Mouse (Mus musculus) B cell, adult 2 months (primary cell): ENCODE data around the gene Gcnt1.

Experiments used
- DNase-seq, 2 experiments: peaks; one replicate each; pipeline ENCODE4 v3.0.0; 2022

The Gcnt1 gene

GRCm38 (mm10) chr19:17323006-17323688 lies 49.5 kb downstream of the Gcnt1 start:
- DNase-seq, result no peak

GRCm38 (mm10) chr19:17319770-17320169 lies 52.9 kb downstream of the Gcnt1 start:
- DNase-seq, result peak; percentile 37 to 41

- DNase-seq, result no peak
These were observed 53.9 kb downstream of the Gcnt1 start for GRCm38 (mm10) chr19:17318733-17319132.

GRCm38 (mm10) chr19:17316311-17317003 lies 56.2 kb downstream of the Gcnt1 start:
- DNase-seq, result no peak

GRCm38 (mm10) chr19:17314451-17314850 lies 58.2 kb downstream of the Gcnt1 start:
- no peak for DNase-seq

- no peak for DNase-seq
These were observed 58.9 kb downstream of the Gcnt1 start for GRCm38 (mm10) chr19:17313766-17314165.

- DNase-seq, result no peak
These were observed 59.9 kb downstream of the Gcnt1 start for GRCm38 (mm10) chr19:17312671-17313180.

- peak; percentile 15 to 16 for DNase-seq
These were observed 61.1 kb downstream of the Gcnt1 start for GRCm38 (mm10) chr19:17311501-17311900.

GRCm38 (mm10) chr19:17311031-17311430 lies 61.6 kb downstream of the Gcnt1 start:
- no peak for DNase-seq

- DNase-seq, result no peak
These were observed 76.6 kb downstream of the Gcnt1 start for GRCm38 (mm10) chr19:17296081-17296480.

- DNase-seq, result no peak
These were observed 77.4 kb downstream of the Gcnt1 start for GRCm38 (mm10) chr19:17295211-17295766.

GRCm38 (mm10) chr19:17294136-17294535 lies 78.5 kb downstream of the Gcnt1 start:
- DNase-seq, result no peak

GRCm38 (mm10) chr19:17289526-17289925 lies 83.1 kb downstream of the Gcnt1 start:
- DNase-seq, result no peak

GRCm38 (mm10) chr19:17286004-17286403 lies 86.6 kb downstream of the Gcnt1 start:
- no peak for DNase-seq

- no peak for DNase-seq
These were observed 89.3 kb downstream of the Gcnt1 start for GRCm38 (mm10) chr19:17283317-17283716.

- DNase-seq, result peak; percentile 30 to 38
These were observed 94.1 kb downstream of the Gcnt1 start for GRCm38 (mm10) chr19:17278381-17279051.
